Mouse (Mus musculus) myocyte (in vitro differentiated cells): ENCODE measurements around the gene Ppp2r5e. TPM values are rescaled to one million over a fixed set of nuclear protein-coding genes. Genes with fewer than 3 reads are reported as not detected.
"Not testable (repeated sequence)": the region's sequence is repeated elsewhere in the genome, so short reads cannot be mapped to it uniquely, and the experiment has no call there.

Experiments used
- H3K27me3 ChIP-seq: one replicate; pipeline ENCODE4 v1.6.1; 2011; ENCODE audit not compliant: control insufficient read depth, insufficient read depth, insufficient read length
- H3K36me3 ChIP-seq: one replicate; pipeline ENCODE4 v1.6.1; 2011; ENCODE audit not compliant: control insufficient read depth, insufficient read depth
- H3K4me2 ChIP-seq: one replicate; pipeline ENCODE4 v1.6.1; 2011; ENCODE audit warnings: low read depth, control low read depth
- H3K4me3 ChIP-seq: one replicate; pipeline ENCODE4 v1.5.1; 2011; ENCODE audit warnings: mild to moderate bottlenecking, control low read depth, moderate library complexity
- H3K79me2 ChIP-seq: one replicate; pipeline ENCODE4 v1.6.1; 2011; ENCODE audit not compliant: control insufficient read depth, insufficient read depth
- H3ac ChIP-seq: one replicate; pipeline ENCODE4 v1.6.1; 2011; ENCODE audit not compliant: control insufficient read depth, insufficient read length
- CEBPB ChIP-seq: IDR thresholded peaks from 2 replicates; pipeline ENCODE4 v1.6.1; 2011; ENCODE audit warnings: mild to moderate bottlenecking, moderate library complexity; ENCODE audit not compliant: poor library complexity, insufficient read depth, severe bottlenecking
- E2F4 ChIP-seq: IDR thresholded peaks from one replicate; pipeline ENCODE4 v1.6.1; 2011; ENCODE audit warnings: mild to moderate bottlenecking, control low read depth, moderate library complexity; ENCODE audit not compliant: insufficient read depth
- MAX ChIP-seq: IDR thresholded peaks from one replicate; pipeline ENCODE4 v1.6.1; 2011; ENCODE audit warnings: low read depth, mild to moderate bottlenecking, control low read depth
- MYOD1 ChIP-seq, 3 experiments: IDR thresholded peaks; one replicate each; pipeline ENCODE4 v1.6.1; 2011; ENCODE audit warnings: control low read depth in 2 of 3, low read depth in 2 of 3, mild to moderate bottlenecking in 2 of 3, moderate library complexity in 1 of 3; ENCODE audit not compliant: insufficient read length in 2 of 3, control insufficient read depth in 1 of 3
- MYOG ChIP-seq, 3 experiments: IDR thresholded peaks; one replicate each; pipeline ENCODE4 v1.6.1; 2011; ENCODE audit warnings: control low read depth in 2 of 3, low read depth in 2 of 3, mild to moderate bottlenecking in 2 of 3; ENCODE audit not compliant: insufficient read length in 2 of 3, control insufficient read depth in 1 of 3, insufficient read depth in 1 of 3
- POLR2A ChIP-seq: IDR thresholded peaks from one replicate; pipeline ENCODE4 v1.6.1; 2011; ENCODE audit warnings: low read depth, mild to moderate bottlenecking, control low read depth, moderate library complexity; ENCODE audit not compliant: insufficient read length
- POLR2AphosphoS2 ChIP-seq: IDR thresholded peaks from one replicate; pipeline ENCODE4 v1.6.1; 2011; ENCODE audit warnings: low read depth, control low read depth; ENCODE audit not compliant: insufficient read length
- REST ChIP-seq: IDR thresholded peaks from one replicate; pipeline ENCODE4 v1.6.1; 2011; ENCODE audit warnings: mild to moderate bottlenecking, control low read depth, moderate library complexity; ENCODE audit not compliant: insufficient read depth, insufficient read length
- SRF ChIP-seq: IDR thresholded peaks from one replicate; pipeline ENCODE4 v1.6.1; 2011; ENCODE audit warnings: low read depth; ENCODE audit not compliant: control insufficient read depth, insufficient read length
- TCF12 ChIP-seq: IDR thresholded peaks from one replicate; pipeline ENCODE4 v1.6.1; 2011; ENCODE audit warnings: mild to moderate bottlenecking, control low read depth; ENCODE audit not compliant: poor library complexity, insufficient read depth, severe bottlenecking
- TCF3 ChIP-seq: IDR thresholded peaks from one replicate; pipeline ENCODE4 v1.6.1; 2011; ENCODE audit warnings: low read depth, control low read depth; ENCODE audit not compliant: insufficient read length
- USF1 ChIP-seq: IDR thresholded peaks from one replicate; pipeline ENCODE4 v1.6.1; 2011; ENCODE audit warnings: low read depth, mild to moderate bottlenecking, control low read depth, moderate library complexity
- polyA plus RNA-seq: library from polyadenylated mRNA; unstranded; fragments of >200 nt; fragmentation: generic; extraction: Trizol; gene quantifications from one replicate; pipeline ENCODE4 v1.2.1, GENCODE M21; 2012; ENCODE audit warnings: missing spikeins

Ppp2r5e gene
- polyA plus RNA-seq, 1 experiment = 15.4 TPM

DNA sequence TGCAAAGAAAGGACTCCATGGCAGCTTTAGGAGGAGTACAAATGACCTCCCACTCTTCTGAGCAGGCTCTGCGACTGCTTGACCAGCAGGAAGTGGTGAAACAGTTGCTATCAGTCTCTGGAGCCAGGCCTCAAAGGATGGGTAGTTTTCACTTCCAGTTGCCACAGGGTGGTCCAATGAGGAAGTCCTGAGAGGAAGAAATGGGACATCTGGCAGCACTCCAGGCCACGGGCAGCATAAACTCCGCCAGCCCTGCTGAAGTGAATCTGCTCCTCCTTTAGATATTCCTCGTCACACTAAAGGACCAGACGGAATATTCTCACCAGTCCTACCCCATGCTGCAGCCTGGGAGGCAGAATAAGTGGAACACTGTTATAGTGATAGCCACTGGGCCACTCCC, 147.1 kb downstream of the Ppp2r5e start:
- H3K27me3 ChIP-seq = no peaks in the 10 kb centered on the region
- H3K79me2 ChIP-seq = no peaks in the 10 kb centered on the region
- TF ChIP-seq MYOG (IDR thresholded peaks at IDR 0.05; ENCODE audit: control insufficient read depth in 1 of 3, insufficient read depth in 1 of 3, insufficient read length in 2 of 3, low read depth in 2 of 3) (no peak), POLR2AphosphoS2 (no peak), TCF3 (no peak), USF1 (no peak), SRF (no peak), E2F4 (no peak), CEBPB (no peak), TCF12 (no peak), MYOD1 (IDR thresholded peaks at IDR 0.05; ENCODE audit: control insufficient read depth in 1 of 3, insufficient read length in 2 of 3, low read depth in 2 of 3) (no peak), POLR2A (no peak)
- H3K4me3 ChIP-seq = no peak overlapping the region
- no peak overlapping the region for H3ac ChIP-seq
- peaks cover 22% of the 10 kb centered on the region for H3K36me3 ChIP-seq
- H3K4me2 ChIP-seq = no peak overlapping the region

DNA sequence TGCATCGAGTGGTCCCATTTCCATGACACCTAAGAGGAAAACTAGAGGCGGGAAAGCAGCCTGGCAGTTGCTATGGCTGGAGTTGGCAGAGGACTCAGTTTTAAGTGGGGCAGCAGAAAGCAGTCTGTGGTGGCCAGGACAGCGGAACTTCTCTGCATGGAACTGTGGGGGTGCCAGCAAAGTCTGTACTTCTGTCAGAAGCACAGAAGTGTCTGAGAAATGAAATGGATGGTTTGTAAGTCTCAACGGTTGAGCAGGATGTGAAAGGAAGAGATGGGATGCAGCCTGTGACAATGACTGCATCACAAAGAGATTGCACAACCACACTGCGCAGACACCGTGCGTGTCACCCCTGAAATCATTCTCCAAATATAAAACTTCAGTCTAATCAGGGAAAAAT, 149.8 kb downstream of the Ppp2r5e start:
- Histone ChIP-seq H3K27me3 (no peaks in the 10 kb centered on the region), H3K79me2 (no peaks in the 10 kb centered on the region), H3K4me3 (no peak overlapping the region), H3K4me2 (no peak overlapping the region), H3K36me3 (no peaks in the 10 kb centered on the region), H3ac (no peak overlapping the region)
- TF ChIP-seq MYOG (IDR thresholded peaks at IDR 0.05; ENCODE audit: control insufficient read depth in 1 of 3, insufficient read depth in 1 of 3, insufficient read length in 2 of 3, low read depth in 2 of 3) (no peak), MAX (no peak), POLR2A (no peak), REST (no peak)

DNA sequence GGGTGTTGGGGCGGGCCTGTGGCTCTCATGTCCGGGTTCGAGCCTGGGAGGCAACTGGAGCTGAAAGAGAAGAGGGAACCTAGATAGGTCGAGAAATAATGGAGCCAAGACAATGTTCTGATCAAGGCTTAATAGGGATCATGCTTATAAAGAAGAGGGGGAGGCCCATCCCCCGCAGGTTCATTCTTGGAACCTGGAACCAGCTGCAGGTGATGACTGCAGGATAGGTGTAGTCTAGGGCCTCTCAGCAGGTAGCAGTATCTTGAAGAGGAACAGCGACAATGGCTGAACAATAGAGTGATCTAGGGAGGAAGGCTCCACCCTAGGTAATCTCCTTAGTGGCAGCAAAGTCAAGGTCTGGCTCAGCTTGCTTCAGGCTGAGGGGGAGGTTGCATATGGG, 163.6 kb downstream of the Ppp2r5e start:
- not testable (repeated sequence) for H3K4me2 ChIP-seq, H3ac ChIP-seq, H3K4me3 ChIP-seq, H3K27me3 ChIP-seq, H3K79me2 ChIP-seq, H3K36me3 ChIP-seq

DNA sequence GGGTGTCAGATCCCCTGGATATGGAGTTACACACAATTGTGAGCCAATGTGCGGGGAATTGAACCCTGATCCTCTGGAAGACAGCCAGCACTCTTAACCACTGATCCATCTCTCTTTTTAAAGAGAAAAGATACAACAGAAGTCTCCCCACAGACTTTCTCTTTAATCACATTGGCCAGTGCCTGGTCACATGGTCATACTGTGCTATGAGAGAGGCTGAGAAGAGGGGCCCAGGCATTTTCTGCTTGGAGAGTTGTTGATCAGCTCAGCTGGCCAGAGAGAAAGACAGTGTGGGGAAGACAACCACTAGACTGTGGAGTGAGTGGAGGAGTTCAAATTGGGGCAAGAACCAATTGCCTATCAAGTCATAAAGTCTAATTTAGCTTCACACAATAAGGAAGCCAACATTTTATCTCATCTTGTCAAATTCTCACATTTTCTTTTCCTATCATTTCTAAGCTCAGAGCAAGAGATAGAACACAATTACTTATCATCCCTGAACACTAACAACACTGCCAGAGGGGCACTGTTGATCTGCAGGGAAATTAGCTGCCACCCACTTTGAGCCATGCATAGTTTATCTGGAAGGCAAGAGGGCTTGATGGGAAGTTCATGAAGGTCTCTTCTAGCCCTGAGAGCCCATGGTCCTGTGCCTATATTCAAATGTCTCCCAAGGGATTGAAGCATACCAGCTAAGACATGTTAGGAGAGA, 166.2 kb downstream of the Ppp2r5e start:
- Histone ChIP-seq H3K4me3 (no peak overlapping the region), H3K27me3 (no peaks in the 10 kb centered on the region), H3K4me2 (no peak overlapping the region), H3K79me2 (no peaks in the 10 kb centered on the region), H3K36me3 (no peaks in the 10 kb centered on the region), H3ac (no peak overlapping the region)
- no peak for TF ChIP-seq POLR2A
- no peak for TF ChIP-seq TCF12
- TF ChIP-seq SRF = no peak

DNA sequence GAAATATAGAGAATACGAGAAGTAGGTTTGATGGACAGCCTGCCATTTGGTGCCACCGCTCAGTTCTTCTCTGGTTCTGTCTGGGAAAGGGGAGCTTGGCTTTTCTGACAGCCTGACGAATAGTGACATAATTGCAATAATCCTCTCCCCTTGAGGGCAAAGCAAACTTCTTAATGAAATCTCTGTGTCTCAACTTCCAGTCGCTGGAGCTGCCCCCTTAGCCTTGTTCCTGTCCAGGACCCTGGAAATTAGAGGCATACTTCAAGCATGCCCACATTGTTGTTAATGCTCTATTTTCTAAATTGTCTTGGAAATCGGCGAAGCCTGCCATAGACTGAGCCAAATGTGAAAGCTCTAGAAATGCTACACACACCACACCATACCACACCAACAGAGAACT, 167.3 kb downstream of the Ppp2r5e start:
- no peak for TF ChIP-seq REST
- TF ChIP-seq TCF3 = no peak
- no peak for TF ChIP-seq MAX
- no peak for TF ChIP-seq USF1
- TF ChIP-seq MYOG (IDR thresholded peaks at IDR 0.05; ENCODE audit: control insufficient read depth in 1 of 3, insufficient read depth in 1 of 3, insufficient read length in 2 of 3, low read depth in 2 of 3) = no peak
- no peak for TF ChIP-seq CEBPB
- TF ChIP-seq E2F4 = no peak
- no peak for TF ChIP-seq POLR2AphosphoS2
- no peak for TF ChIP-seq POLR2A
- no peak for TF ChIP-seq TCF12
- no peak for TF ChIP-seq MYOD1 (IDR thresholded peaks at IDR 0.05; ENCODE audit: control insufficient read depth in 1 of 3, insufficient read length in 2 of 3, low read depth in 2 of 3)
- no peak for TF ChIP-seq SRF
- Histone ChIP-seq H3K36me3 (no peaks in the 10 kb centered on the region), H3ac (no peak overlapping the region), H3K4me2 (no peak overlapping the region), H3K79me2 (no peaks in the 10 kb centered on the region), H3K4me3 (no peak overlapping the region), H3K27me3 (no peaks in the 10 kb centered on the region)

DNA sequence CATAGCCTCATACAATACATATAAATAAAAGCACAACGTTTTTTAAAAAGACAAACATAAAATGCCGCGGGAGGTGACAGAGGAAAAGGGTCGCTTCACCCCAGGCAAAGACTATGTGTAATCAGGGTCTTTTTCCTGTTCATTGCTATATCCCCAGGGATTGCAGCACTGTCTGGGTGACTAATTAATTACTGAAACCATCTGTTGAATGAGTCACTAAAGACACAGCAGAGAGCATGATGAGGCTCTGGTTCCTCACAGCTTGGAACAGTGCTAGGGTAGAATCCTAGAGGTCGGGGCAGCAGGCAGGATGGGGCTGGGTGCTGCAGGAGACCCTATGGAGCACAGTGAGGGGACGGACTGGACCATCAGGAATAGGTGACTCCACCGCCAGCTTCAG, 170.2 kb downstream of the Ppp2r5e start:
- peak overlapping the region; percentile 14 for H3K4me2 ChIP-seq
- H3K79me2 ChIP-seq = no peaks in the 10 kb centered on the region
- no peak for TF ChIP-seq MYOG (IDR thresholded peaks at IDR 0.05; ENCODE audit: control insufficient read depth in 1 of 3, insufficient read depth in 1 of 3, insufficient read length in 2 of 3, low read depth in 2 of 3)
- TF ChIP-seq CEBPB = 0 out of 2 replicates have a peak, but pooled peaks have one; percentile 33
- no peaks in the 10 kb centered on the region for H3K27me3 ChIP-seq
- H3ac ChIP-seq = no peak overlapping the region
- H3K36me3 ChIP-seq = no peaks in the 10 kb centered on the region
- H3K4me3 ChIP-seq = no peak overlapping the region
